Mouse (Mus musculus): Measurements from ENCODE around the gene Olfr67. TPM values are rescaled to one million over a fixed set of nuclear protein-coding genes. Genes with fewer than 3 reads are reported as not detected.
"Not testable (repeated sequence)": the region's sequence is repeated elsewhere in the genome, so short reads cannot be mapped to it uniquely, and the experiment has no call there.

Gene Olfr67
- polyA plus RNA-seq, 2 experiments: not detected

DNA sequence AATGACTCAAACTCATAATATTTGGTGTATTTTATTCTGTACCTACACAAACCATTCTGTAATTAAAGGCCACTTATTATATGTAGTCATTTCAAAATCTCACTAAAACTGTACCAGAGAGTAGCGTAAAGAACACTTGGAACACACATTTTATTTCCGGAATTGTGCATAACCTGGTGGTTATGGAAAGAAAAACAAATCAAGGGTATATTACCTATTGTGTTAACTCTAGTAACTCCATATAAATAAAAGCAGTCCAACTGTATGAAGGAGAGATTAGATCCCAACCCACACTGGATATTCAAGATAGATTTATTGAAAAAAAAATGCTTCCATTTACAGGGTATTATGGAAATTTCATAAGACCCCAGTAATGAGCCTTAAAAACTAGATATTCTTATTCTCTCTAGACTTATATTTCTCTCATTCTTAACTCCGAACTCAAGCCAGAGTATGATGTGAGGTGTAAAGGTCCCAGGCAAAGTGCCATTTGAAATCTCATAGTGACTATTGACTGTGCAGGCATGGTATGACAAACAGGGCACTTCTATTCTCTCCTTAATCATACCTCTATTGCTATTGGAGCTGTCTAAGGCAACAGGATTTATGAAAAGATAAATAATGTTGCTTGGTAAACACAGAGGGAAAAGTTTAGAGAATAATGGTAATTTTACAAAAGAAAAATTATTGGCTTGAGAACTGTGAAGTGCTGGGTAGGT is 34.1 kb upstream of the Olfr67 start:
- no peak for DNase-seq (ENCODE audit: low spot score)
- Histone ChIP-seq H3K27ac (replicated peaks; ENCODE audit: low read depth, low read length) (no peak overlapping the region), H3K4me3 (replicated peaks; ENCODE audit: low read length) (no peak overlapping the region), H3K4me2 (replicated peaks; ENCODE audit: low read depth, low read length, severe bottlenecking) (no peak overlapping the region), H3K36me3 (ENCODE audit: control insufficient read depth, insufficient read depth, low read length) (no peaks in the 10 kb centered on the region), H3K27me3 (ENCODE audit: control insufficient read depth, insufficient read depth, low read length) (no peaks in the 10 kb centered on the region), H3K9ac (ENCODE audit: low read depth, low read length, severe bottlenecking) (no peak overlapping the region), H3K9me3 (ENCODE audit: control insufficient read depth, low read length) (no peaks in the 10 kb centered on the region), H3K4me1 (ENCODE audit: control insufficient read depth, insufficient read depth, low read length) (no peaks in the 10 kb centered on the region)
- no peak for TF ChIP-seq POLR2A (IDR thresholded peaks at IDR 0.05; ENCODE audit: borderline replicate concordance, extremely low read depth, insufficient read depth, insufficient read length)
- no peak for ATAC-seq (ENCODE audit: low FRiP score, low read depth)
- 88% methylated on average over 3 of the region's 3 CpGs for WGBS

DNA sequence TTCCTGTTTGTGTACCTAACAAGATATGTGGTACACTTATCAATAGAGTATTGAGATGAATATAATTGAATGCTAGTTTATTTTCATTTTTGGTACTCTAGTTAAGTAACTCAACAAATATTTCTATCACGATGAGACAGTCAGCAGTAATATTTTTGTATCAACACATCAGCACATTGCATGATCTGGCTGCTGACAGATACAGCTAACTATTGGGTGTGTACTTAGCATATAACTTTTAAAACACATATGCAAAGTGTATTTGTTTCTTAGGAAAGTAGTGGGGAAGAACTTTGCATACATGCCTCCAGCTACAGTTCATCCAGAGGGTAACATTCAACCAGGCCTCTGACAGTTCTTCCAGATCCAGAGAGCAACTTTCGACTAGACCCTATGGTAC is 33.0 kb upstream of the Olfr67 start:
- no peaks in the 10 kb centered on the region for H3K4me1 ChIP-seq (ENCODE audit: control insufficient read depth, insufficient read depth, low read length)
- H3K9ac ChIP-seq (ENCODE audit: low read depth, low read length, severe bottlenecking): no peak overlapping the region
- TF ChIP-seq POLR2A (IDR thresholded peaks at IDR 0.05; ENCODE audit: borderline replicate concordance, extremely low read depth, insufficient read depth, insufficient read length): no peak
- H3K4me3 ChIP-seq (replicated peaks; ENCODE audit: low read length): no peak overlapping the region
- no peaks in the 10 kb centered on the region for H3K36me3 ChIP-seq (ENCODE audit: control insufficient read depth, insufficient read depth, low read length)
- no peaks in the 10 kb centered on the region for H3K27me3 ChIP-seq (ENCODE audit: control insufficient read depth, insufficient read depth, low read length)
- ATAC-seq (ENCODE audit: low FRiP score, low read depth): no peak
- no peaks in the 10 kb centered on the region for H3K9me3 ChIP-seq (ENCODE audit: control insufficient read depth, low read length)
- DNase-seq (ENCODE audit: low spot score): no peak
- H3K4me2 ChIP-seq (replicated peaks; ENCODE audit: low read depth, low read length, severe bottlenecking): no peak overlapping the region
- H3K27ac ChIP-seq (replicated peaks; ENCODE audit: low read depth, low read length): no peak overlapping the region
- 80% methylated on average over 2 of the region's 2 CpGs for WGBS

DNA sequence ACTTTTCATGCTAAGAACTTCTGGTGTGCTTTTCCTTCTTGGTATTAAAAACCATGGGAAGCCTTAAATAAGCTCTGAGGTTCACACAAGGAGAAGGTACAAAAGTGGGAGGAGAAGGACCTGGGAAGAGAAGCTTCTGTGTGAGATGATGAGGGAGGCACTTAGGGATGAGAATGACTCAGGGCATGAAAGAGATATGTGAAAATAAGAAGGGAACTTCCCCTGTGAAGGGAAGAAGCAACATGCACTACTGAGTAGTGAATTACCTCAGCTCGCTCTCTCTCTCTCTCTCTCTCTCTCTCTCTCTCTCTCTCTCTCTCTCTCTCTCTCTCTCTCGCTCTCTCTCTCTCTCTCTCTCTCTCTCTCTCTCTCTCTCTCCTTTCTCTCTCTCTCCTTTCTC is 23.5 kb upstream of the Olfr67 start:
- not testable (repeated sequence) for ATAC-seq (ENCODE audit: low FRiP score, low read depth); H3K27me3 ChIP-seq (ENCODE audit: control insufficient read depth, insufficient read depth, low read length); H3K4me3 ChIP-seq (replicated peaks; ENCODE audit: low read length); DNase-seq (ENCODE audit: low spot score); H3K9ac ChIP-seq (ENCODE audit: low read depth, low read length, severe bottlenecking); H3K4me1 ChIP-seq (ENCODE audit: control insufficient read depth, insufficient read depth, low read length); H3K36me3 ChIP-seq (ENCODE audit: control insufficient read depth, insufficient read depth, low read length); H3K4me2 ChIP-seq (replicated peaks; ENCODE audit: low read depth, low read length, severe bottlenecking); H3K9me3 ChIP-seq (ENCODE audit: control insufficient read depth, low read length); H3K27ac ChIP-seq (replicated peaks; ENCODE audit: low read depth, low read length)
- 71% methylated on average over 1 of the region's 2 CpGs for WGBS

DNA sequence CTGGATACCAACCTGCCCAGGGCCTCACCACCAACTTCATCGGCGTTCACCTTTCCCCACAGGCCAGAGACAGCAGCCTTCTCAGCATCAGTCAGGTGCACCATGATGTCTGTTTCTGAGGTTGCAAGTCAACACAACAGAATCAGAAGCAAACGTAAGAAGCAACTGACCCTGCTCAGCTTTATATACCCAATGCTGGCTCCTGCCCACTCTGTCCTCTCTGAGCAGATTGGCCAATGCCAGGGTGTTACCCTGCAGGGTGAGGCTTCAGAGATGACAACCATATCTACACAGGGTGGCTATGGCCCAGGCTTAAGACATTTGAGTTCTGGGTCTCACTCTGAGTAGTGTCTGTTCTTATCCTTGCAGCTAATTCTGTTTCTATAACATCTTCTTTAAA is 22.1 kb upstream of the Olfr67 start, which contains the start of gene Hbb-bt:
Gene Hbb-bt (minus strand): TSS at position 231 of the 400 bp plus-strand sequence.
- ATAC-seq (ENCODE audit: low FRiP score, low read depth): no peak
- 94% methylated on average over 3 of the region's 3 CpGs for WGBS
- H3K27me3 ChIP-seq (ENCODE audit: control insufficient read depth, insufficient read depth, low read length): no peaks in the 10 kb centered on the region
- H3K4me3 ChIP-seq (replicated peaks; ENCODE audit: low read length): no peak within 1 kb of the TSS
- no peaks in the 10 kb centered on the region for H3K4me1 ChIP-seq (ENCODE audit: control insufficient read depth, insufficient read depth, low read length)
- no peak within 1 kb of the TSS for H3K27ac ChIP-seq (replicated peaks; ENCODE audit: low read depth, low read length)
- no peak for TF ChIP-seq POLR2A (IDR thresholded peaks at IDR 0.05; ENCODE audit: borderline replicate concordance, extremely low read depth, insufficient read depth, insufficient read length)
- no peaks in the 10 kb centered on the region for H3K9me3 ChIP-seq (ENCODE audit: control insufficient read depth, low read length)
- no peak within 1 kb of the TSS for H3K9ac ChIP-seq (ENCODE audit: low read depth, low read length, severe bottlenecking)
- no peak for DNase-seq (ENCODE audit: low spot score)
- H3K4me2 ChIP-seq (replicated peaks; ENCODE audit: low read depth, low read length, severe bottlenecking): no peak within 1 kb of the TSS
- H3K36me3 ChIP-seq (ENCODE audit: control insufficient read depth, insufficient read depth, low read length): no peaks in the 10 kb centered on the region

DNA sequence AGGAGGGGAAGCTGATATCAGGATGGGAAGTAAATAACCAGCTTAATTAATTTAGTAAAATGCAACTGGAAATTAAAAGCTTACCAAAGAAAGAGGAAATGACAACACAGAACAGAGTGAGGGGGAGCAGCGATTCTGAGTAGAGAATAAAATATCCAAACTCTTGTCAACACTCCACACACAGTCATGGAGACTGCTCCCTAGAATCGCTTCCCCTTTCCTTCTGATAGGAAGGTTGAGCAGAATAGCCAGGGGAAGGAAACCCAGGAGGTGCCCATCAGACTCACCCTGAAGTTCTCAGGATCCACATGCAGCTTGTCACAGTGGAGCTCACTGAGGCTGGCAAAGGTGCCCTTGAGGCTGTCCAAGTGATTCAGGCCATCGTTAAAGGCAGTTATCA is 21.5 kb upstream of the Olfr67 start:
- H3K27me3 ChIP-seq (ENCODE audit: control insufficient read depth, insufficient read depth, low read length); DNase-seq (ENCODE audit: low spot score); H3K27ac ChIP-seq (replicated peaks; ENCODE audit: low read depth, low read length); H3K36me3 ChIP-seq (ENCODE audit: control insufficient read depth, insufficient read depth, low read length); H3K4me1 ChIP-seq (ENCODE audit: control insufficient read depth, insufficient read depth, low read length); H3K9ac ChIP-seq (ENCODE audit: low read depth, low read length, severe bottlenecking); H3K9me3 ChIP-seq (ENCODE audit: control insufficient read depth, low read length); H3K4me2 ChIP-seq (replicated peaks; ENCODE audit: low read depth, low read length, severe bottlenecking); H3K4me3 ChIP-seq (replicated peaks; ENCODE audit: low read length); ATAC-seq (ENCODE audit: low FRiP score, low read depth): not testable (repeated sequence)
- no CpG with 5 or more reads among the region's 3 CpGs for WGBS

DNA sequence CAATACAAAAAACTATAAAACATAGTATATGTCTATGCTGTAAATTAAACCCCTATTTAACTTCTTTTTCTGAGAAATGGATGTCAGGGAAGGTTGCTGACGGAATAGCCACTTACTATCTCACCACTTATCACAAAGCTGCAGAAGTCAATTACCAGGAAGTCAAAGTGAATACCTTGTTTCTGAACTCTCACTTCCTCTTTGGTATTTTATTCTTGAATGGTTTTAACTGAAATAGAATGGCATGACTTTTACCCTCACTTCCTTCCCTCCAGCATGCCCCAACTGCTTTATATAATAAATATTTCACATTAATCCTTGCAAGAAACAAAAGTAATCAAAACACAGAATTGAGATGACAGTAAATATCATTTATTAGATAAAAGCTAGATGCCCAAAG is 20.6 kb upstream of the Olfr67 start:
- Histone ChIP-seq H3K27me3 (ENCODE audit: control insufficient read depth, insufficient read depth, low read length) (no peaks in the 10 kb centered on the region), H3K9ac (ENCODE audit: low read depth, low read length, severe bottlenecking) (no peak overlapping the region), H3K4me3 (replicated peaks; ENCODE audit: low read length) (no peak overlapping the region), H3K27ac (replicated peaks; ENCODE audit: low read depth, low read length) (no peak overlapping the region), H3K4me1 (ENCODE audit: control insufficient read depth, insufficient read depth, low read length) (no peaks in the 10 kb centered on the region), H3K9me3 (ENCODE audit: control insufficient read depth, low read length) (no peaks in the 10 kb centered on the region), H3K36me3 (ENCODE audit: control insufficient read depth, insufficient read depth, low read length) (no peaks in the 10 kb centered on the region), H3K4me2 (replicated peaks; ENCODE audit: low read depth, low read length, severe bottlenecking) (no peak overlapping the region)
- ATAC-seq (ENCODE audit: low FRiP score, low read depth): no peak
- WGBS: 63% methylated on average over 1 of the region's 1 CpGs
- DNase-seq (ENCODE audit: low spot score): no peak
- TF ChIP-seq POLR2A (IDR thresholded peaks at IDR 0.05; ENCODE audit: borderline replicate concordance, extremely low read depth, insufficient read depth, insufficient read length): no peak

Measured in limb, embryonic 14.5 days (tissue).